Mouse (Mus musculus) C2C12 (cell line): ENCODE results near the gene Ak8.

Source experiments
- CTCF ChIP-seq: IDR thresholded peaks from one replicate; pipeline ENCODE4 v1.5.1; 2011; ENCODE audit not compliant: control insufficient read depth, insufficient read depth, insufficient read length
- FOSL1 ChIP-seq: IDR thresholded peaks from one replicate; pipeline ENCODE4 v1.8.0; 2011; ENCODE audit warnings: mild to moderate bottlenecking, low read length; ENCODE audit not compliant: poor library complexity, insufficient read depth, severe bottlenecking
- MAX ChIP-seq: IDR thresholded peaks from one replicate; pipeline ENCODE4 v1.6.1; 2011; ENCODE audit warnings: mild to moderate bottlenecking, control low read depth
- MYOD1 ChIP-seq: IDR thresholded peaks from one replicate; pipeline ENCODE4 v1.6.1; 2011; ENCODE audit warnings: low read depth; ENCODE audit not compliant: control insufficient read depth, insufficient read length
- MYOG ChIP-seq: IDR thresholded peaks from one replicate; pipeline ENCODE4 v1.6.1; 2011; ENCODE audit not compliant: control insufficient read depth, insufficient read length; ENCODE audit errors: extremely low read depth
- USF1 ChIP-seq: IDR thresholded peaks from one replicate; pipeline ENCODE4 v1.6.1; 2011; ENCODE audit warnings: low read depth, mild to moderate bottlenecking, control low read depth, moderate library complexity

DNA sequence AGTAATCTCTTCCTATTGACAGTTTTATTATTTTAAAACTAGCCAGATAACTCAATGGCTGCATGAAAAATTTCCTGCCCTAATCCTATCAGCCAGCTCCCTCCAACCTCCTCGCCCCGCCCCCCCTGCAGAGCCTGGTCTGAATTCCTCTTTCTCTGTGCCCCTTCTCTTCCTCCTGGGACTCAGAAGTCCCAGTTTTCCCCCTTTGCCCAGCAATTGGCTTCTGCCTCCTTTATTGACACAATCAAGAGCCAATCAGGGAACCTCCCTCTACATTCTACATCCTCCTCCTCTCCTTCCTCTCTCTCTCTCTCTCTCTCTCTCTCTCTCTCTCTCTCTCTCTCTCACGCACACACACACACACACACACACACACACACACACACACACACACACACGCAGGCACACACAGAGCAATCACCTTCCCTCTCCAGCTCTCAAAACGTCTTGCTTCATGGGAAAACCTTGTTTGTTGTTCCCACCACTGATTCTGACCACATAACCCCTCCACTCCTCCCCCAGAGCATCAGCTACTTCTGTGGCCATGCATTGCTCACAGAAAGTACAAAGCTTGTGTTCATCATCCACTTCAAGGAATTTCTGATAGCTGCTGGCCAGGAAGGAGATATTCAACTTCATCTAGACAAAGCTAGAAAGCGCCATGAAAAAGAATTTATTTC, 93.1 kb downstream of the Ak8 start:
- no peak for TF ChIP-seq CTCF
- TF ChIP-seq MAX = no peak
- no peak for TF ChIP-seq MYOG
- TF ChIP-seq USF1 = no peak
- TF ChIP-seq FOSL1 = no peak
- no peak for TF ChIP-seq MYOD1
